Mouse (Mus musculus): ENCODE measurements around the gene Myh7. TPM values are rescaled to one million over a fixed set of nuclear protein-coding genes. Genes with fewer than 3 reads are reported as not detected.
"Not testable (repeated sequence)": the region's sequence is repeated elsewhere in the genome, so short reads cannot be mapped to it uniquely, and the experiment has no call there.

Gene Myh7
- total and polyA plus RNA-seq, 2 experiments from 2014 or later = 8.8 to 9.3 TPM

DNA sequence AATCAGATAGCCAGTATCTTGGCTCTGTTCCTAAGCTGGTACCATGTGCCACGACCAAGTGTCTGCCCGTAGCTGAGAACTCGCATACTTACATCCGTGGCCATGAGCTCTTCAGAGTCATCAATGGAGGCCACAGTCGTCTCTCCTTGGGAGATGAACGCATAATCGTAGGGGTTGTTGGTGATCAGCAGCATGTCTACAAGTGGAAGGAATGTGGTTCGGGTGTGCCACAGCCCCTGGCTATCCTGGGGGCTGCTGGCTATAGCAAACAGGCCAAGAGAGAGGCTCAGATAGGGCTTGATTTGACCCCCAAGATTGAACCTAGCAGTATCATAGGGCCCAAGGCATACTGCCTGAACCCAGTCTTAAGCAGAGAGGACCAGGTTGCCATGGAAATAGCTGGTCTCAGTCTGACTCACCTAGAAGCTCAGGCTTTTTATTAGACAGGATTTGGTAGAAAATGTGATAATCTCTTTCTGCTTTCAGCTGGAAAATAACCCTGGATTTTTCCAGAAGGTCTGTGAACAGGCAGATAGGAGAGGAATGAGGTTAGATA lies 4.5 kb downstream of the Myh7 start:
- no peak overlapping the region for H3K4me3 ChIP-seq (ENCODE audit: low read depth, low read length)
- 0 out of 2 replicates have a peak, but pooled peaks cover 7% of the 10 kb centered on the region for H3K4me1 ChIP-seq (ENCODE audit: insufficient read depth)
- H3K36me3 ChIP-seq (ENCODE audit: insufficient read depth) = no peaks in the 10 kb centered on the region
- no peak for DNase-seq
- H3K27ac ChIP-seq (ENCODE audit: low read depth, low read length) = peak overlapping the region; percentile 62; the same call in 1 of the 2 replicates
- no peaks in the 10 kb centered on the region for H3K27me3 ChIP-seq (ENCODE audit: insufficient read depth, low read length)
- no peaks in the 10 kb centered on the region for H3K9me3 ChIP-seq (ENCODE audit: low read length)
- no peak overlapping the region for H3K9ac ChIP-seq
- 73% methylated on average over 8 of the region's 8 CpGs for WGBS
- no peak overlapping the region for H3K4me2 ChIP-seq (ENCODE audit: low read depth)
- peak; percentile 51; the same call in 1 of the 2 replicates for ATAC-seq
- no peak for TF ChIP-seq CTCF (IDR thresholded peaks at IDR 0.05; ENCODE audit: low read depth)

- 92% methylated on average over 13 of the region's 13 CpGs for WGBS
- no peak overlapping the region for H3K27ac ChIP-seq (ENCODE audit: low read depth, low read length)
- H3K9ac ChIP-seq = no peak overlapping the region
- H3K4me1 ChIP-seq (ENCODE audit: insufficient read depth) = no peaks in the 10 kb centered on the region
- H3K4me2 ChIP-seq (ENCODE audit: low read depth) = no peak overlapping the region
- TF ChIP-seq CTCF (IDR thresholded peaks at IDR 0.05; ENCODE audit: low read depth) = no peak
- no peaks in the 10 kb centered on the region for H3K27me3 ChIP-seq (ENCODE audit: insufficient read depth, low read length)
- no peak for DNase-seq
- no peak for ATAC-seq
- H3K36me3 ChIP-seq (ENCODE audit: insufficient read depth) = no peaks in the 10 kb centered on the region
- H3K9me3 ChIP-seq (ENCODE audit: low read length) = no peaks in the 10 kb centered on the region
- no peak overlapping the region for H3K4me3 ChIP-seq (ENCODE audit: low read depth, low read length)
Observed at GRCm38 (mm10) chr14:54988882-54989281, 5.5 kb downstream of the Myh7 start.

DNA sequence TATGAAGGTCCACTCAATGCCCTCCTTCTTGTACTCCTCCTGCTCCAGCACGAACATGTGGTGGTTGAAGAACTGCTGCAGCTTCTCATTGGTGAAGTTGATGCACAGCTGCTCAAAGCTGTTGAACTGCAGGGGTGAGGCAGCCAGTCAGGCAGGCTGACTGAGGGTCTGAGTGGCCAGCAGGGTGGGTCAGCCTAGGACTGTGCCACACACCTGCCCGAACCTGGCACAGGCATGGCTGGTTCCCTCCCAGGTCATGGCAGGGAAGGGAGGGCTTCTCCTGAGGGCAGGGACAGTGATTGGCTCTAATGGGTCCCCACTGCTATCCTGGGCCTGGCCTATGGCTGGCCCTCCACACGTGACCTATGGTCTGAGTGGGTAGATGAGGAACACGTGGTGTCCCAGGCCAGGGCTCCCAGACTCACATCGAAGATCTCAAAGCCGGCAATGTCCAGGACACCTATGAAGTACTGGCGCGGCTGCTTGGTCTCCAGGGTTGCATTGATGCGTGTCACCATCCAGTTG lies 6.0 kb downstream of the Myh7 start:
- not testable (repeated sequence) for H3K9me3 ChIP-seq (ENCODE audit: low read length); H3K4me2 ChIP-seq (ENCODE audit: low read depth); H3K9ac ChIP-seq; H3K27ac ChIP-seq (ENCODE audit: low read depth, low read length); DNase-seq; H3K4me1 ChIP-seq (ENCODE audit: insufficient read depth); ATAC-seq; H3K27me3 ChIP-seq (ENCODE audit: insufficient read depth, low read length); H3K4me3 ChIP-seq (ENCODE audit: low read depth, low read length); H3K36me3 ChIP-seq (ENCODE audit: insufficient read depth)
- WGBS = 92% methylated on average over 9 of the region's 9 CpGs

- no peaks in the 10 kb centered on the region for H3K9me3 ChIP-seq (ENCODE audit: low read length)
- H3K4me3 ChIP-seq (ENCODE audit: low read depth, low read length) = no peak overlapping the region
- no peak overlapping the region for H3K9ac ChIP-seq
- 96% methylated on average over 7 of the region's 7 CpGs for WGBS
- DNase-seq (no peak), ATAC-seq (no peak)
- TF ChIP-seq CTCF (IDR thresholded peaks at IDR 0.05; ENCODE audit: low read depth) = no peak
- H3K27ac ChIP-seq (ENCODE audit: low read depth, low read length) = no peak overlapping the region
- no peaks in the 10 kb centered on the region for H3K36me3 ChIP-seq (ENCODE audit: insufficient read depth)
- H3K4me2 ChIP-seq (ENCODE audit: low read depth) = no peak overlapping the region
- H3K4me1 ChIP-seq (ENCODE audit: insufficient read depth) = no peaks in the 10 kb centered on the region
- H3K27me3 ChIP-seq (ENCODE audit: insufficient read depth, low read length) = no peaks in the 10 kb centered on the region
Observed at GRCm38 (mm10) chr14:54981934-54982333, 12.5 kb downstream of the Myh7 start.

DNA sequence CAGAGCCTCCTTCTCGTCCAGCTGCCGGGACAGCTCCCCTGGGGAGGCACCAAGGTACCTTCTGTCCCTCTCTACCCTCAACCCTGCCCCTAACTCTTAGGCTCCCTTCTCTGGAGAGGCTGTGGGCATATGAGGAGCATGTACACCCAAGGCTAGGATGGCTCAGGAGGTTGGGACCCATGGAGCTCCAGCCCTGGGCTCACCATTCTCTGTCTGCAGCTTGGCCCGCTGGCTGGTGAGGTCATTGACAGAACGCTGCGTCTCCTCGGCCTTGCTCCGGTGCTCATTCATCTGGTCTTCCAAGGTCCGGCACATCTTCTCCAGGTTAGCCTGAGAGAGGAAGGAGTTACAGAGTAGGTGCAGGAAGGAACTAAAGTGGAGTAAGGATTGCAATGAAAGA lies 15.8 kb downstream of the Myh7 start:
- H3K27me3 ChIP-seq (ENCODE audit: insufficient read depth, low read length) = no peaks in the 10 kb centered on the region
- no peak for TF ChIP-seq CTCF (IDR thresholded peaks at IDR 0.05; ENCODE audit: low read depth)
- H3K9me3 ChIP-seq (ENCODE audit: low read length) = no peaks in the 10 kb centered on the region
- DNase-seq (no peak), ATAC-seq (no peak)
- no peaks in the 10 kb centered on the region for H3K36me3 ChIP-seq (ENCODE audit: insufficient read depth)
- H3K4me2 ChIP-seq (ENCODE audit: low read depth) = no peak overlapping the region
- 88% methylated on average over 8 of the region's 8 CpGs for WGBS
- no peak overlapping the region for H3K4me3 ChIP-seq (ENCODE audit: low read depth, low read length)
- H3K27ac ChIP-seq (ENCODE audit: low read depth, low read length) = no peak overlapping the region
- H3K4me1 ChIP-seq (ENCODE audit: insufficient read depth) = no peaks in the 10 kb centered on the region; the same call in 1 of the 2 replicates
- no peak overlapping the region for H3K9ac ChIP-seq

DNA sequence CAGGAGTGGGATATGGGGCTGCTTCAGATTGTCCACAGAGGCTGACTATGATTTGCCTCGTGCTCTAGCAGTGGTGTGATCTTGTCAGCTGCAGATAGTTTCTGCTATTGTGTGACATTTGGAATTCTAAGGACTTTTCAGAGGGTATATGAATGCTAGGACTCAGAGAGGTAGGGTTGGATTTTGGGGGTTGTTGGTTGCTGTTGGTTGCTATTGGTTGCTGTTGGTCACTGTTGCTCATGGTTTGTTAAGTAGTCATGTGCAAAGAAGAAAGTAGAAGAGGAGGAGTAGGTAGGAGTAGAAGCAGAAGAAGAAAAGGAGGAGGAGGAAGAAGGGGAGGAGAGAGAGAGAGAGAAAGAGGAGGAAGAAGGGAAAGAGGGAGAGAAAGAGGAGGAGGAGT lies 17.8 kb downstream of the Myh7 start, which contains the start of gene Gm17428:
TSS of gene Gm17428 (plus strand) at position 301 of the 400 bp plus-strand sequence.
- no peak within 1 kb of the TSS for H3K4me3 ChIP-seq (ENCODE audit: low read depth, low read length)
- H3K27me3 ChIP-seq (ENCODE audit: insufficient read depth, low read length) = no peaks in the 10 kb centered on the region
- H3K9ac ChIP-seq = no peak within 1 kb of the TSS
- no peak for TF ChIP-seq CTCF (IDR thresholded peaks at IDR 0.05; ENCODE audit: low read depth)
- H3K4me2 ChIP-seq (ENCODE audit: low read depth) = no peak within 1 kb of the TSS
- H3K36me3 ChIP-seq (ENCODE audit: insufficient read depth) = no peaks in the 10 kb centered on the region
- no peak within 1 kb of the TSS for H3K27ac ChIP-seq (ENCODE audit: low read depth, low read length)
- no peaks in the 10 kb centered on the region for H3K9me3 ChIP-seq (ENCODE audit: low read length)
- H3K4me1 ChIP-seq (ENCODE audit: insufficient read depth) = no peaks in the 10 kb centered on the region; the same call in 1 of the 2 replicates
- 61% methylated on average over 1 of the region's 1 CpGs for WGBS
- DNase-seq (no peak), ATAC-seq (no peak)

- Histone ChIP-seq H3K36me3 (ENCODE audit: insufficient read depth) (no peaks in the 10 kb centered on the region), H3K4me2 (ENCODE audit: low read depth) (no peak overlapping the region), H3K9me3 (ENCODE audit: low read length) (no peaks in the 10 kb centered on the region), H3K4me1 (ENCODE audit: insufficient read depth) (no peaks in the 10 kb centered on the region; the same call in 1 of the 2 replicates), H3K27me3 (ENCODE audit: insufficient read depth, low read length) (no peaks in the 10 kb centered on the region), H3K27ac (ENCODE audit: low read depth, low read length) (peak overlapping the region; percentile 85), H3K9ac (no peak overlapping the region), H3K4me3 (ENCODE audit: low read depth, low read length) (no peak overlapping the region)
- WGBS = 68% methylated on average over 6 of the region's 6 CpGs
- DNase-seq = peak; percentile 82
- TF ChIP-seq CTCF (IDR thresholded peaks at IDR 0.05; ENCODE audit: low read depth) = no peak
- peak; percentile 94 for ATAC-seq
Observed at GRCm38 (mm10) chr14:54974068-54974791, 20.2 kb downstream of the Myh7 start.

- H3K4me1 ChIP-seq (ENCODE audit: insufficient read depth); H3K4me2 ChIP-seq (ENCODE audit: low read depth); H3K36me3 ChIP-seq (ENCODE audit: insufficient read depth); DNase-seq; ATAC-seq; H3K4me3 ChIP-seq (ENCODE audit: low read depth, low read length); H3K9ac ChIP-seq; H3K27me3 ChIP-seq (ENCODE audit: insufficient read depth, low read length); H3K9me3 ChIP-seq (ENCODE audit: low read length): not testable (repeated sequence)
- WGBS = 94% methylated on average over 7 of the region's 11 CpGs
- peak overlapping the region; percentile 85; the same call in 1 of the 2 replicates for H3K27ac ChIP-seq (ENCODE audit: low read depth, low read length)
Observed at GRCm38 (mm10) chr14:54972786-54973185, 21.6 kb downstream of the Myh7 start.

Data from forebrain, postnatal 0 days (tissue).